Mouse (Mus musculus): Measurements from ENCODE around the gene Ralgapa1. TPM values are rescaled to one million over a fixed set of nuclear protein-coding genes. Genes with fewer than 3 reads are reported as not detected.

The Ralgapa1 gene
- polyA plus RNA-seq, 1 experiment from 2014 or later = 22.8 TPM

- peaks cover 3% of the 10 kb centered on the region; the same call in 1 of the 2 replicates for H3K36me3 ChIP-seq
- H3K27me3 ChIP-seq = no peaks in the 10 kb centered on the region
- peaks cover 12% of the 10 kb centered on the region for H3K4me1 ChIP-seq
- H3K27ac ChIP-seq = no peak overlapping the region
- 83% methylated on average over 8 of the region's 8 CpGs for WGBS
- no peak overlapping the region for H3K9ac ChIP-seq
- no peaks in the 10 kb centered on the region for H3K9me3 ChIP-seq
- ATAC-seq (ENCODE audit: insufficient number of reproducible peaks, insufficient read depth, low FRiP score, low TSS enrichment) = no peak
- no peak overlapping the region for H3K4me3 ChIP-seq
- H3K4me2 ChIP-seq (replicated peaks) = no peak overlapping the region
Observed at GRCm38 (mm10) chr12:55834891-55835290, 13.9 kb upstream of the Ralgapa1 start.

GRCm38 (mm10) chr12:55833906-55834625, 13.1 kb upstream of the Ralgapa1 start:
- H3K4me1 ChIP-seq = peaks cover 12% of the 10 kb centered on the region
- no peak overlapping the region for H3K9ac ChIP-seq
- no peak overlapping the region for H3K4me3 ChIP-seq
- no peaks in the 10 kb centered on the region for H3K36me3 ChIP-seq
- H3K4me2 ChIP-seq (replicated peaks) = no peak overlapping the region
- no peaks in the 10 kb centered on the region for H3K9me3 ChIP-seq
- no peak overlapping the region for H3K27ac ChIP-seq
- no peaks in the 10 kb centered on the region for H3K27me3 ChIP-seq
- ATAC-seq (ENCODE audit: insufficient number of reproducible peaks, insufficient read depth, low FRiP score, low TSS enrichment) = no peak
- WGBS = 65% methylated on average over 9 of the region's 9 CpGs

DNA sequence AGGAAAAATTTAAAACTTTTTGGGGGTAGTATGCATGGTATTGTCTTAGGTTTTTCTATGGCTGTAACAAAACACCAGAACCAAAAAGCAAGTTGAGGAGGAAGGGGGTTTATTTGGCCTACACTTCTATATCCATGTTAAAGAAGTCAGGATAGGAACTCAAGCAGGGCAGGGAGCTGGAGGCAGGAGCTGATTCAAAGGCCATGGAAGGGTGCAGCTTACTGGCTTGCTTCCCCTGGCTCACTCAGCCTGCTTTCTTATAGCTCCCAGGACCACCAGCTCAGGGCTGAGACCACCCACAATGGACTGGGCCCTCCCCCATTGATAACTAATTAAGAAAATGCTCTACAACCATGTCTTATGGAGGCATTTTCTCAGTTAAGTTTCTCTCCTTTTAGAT, 12.0 kb upstream of the Ralgapa1 start:
- H3K36me3 ChIP-seq = no peaks in the 10 kb centered on the region
- H3K9ac ChIP-seq = no peak overlapping the region
- H3K27ac ChIP-seq = no peak overlapping the region
- H3K4me2 ChIP-seq (replicated peaks) = no peak overlapping the region
- H3K4me1 ChIP-seq = peaks cover 9% of the 10 kb centered on the region; the same call in 1 of the 2 replicates
- no peaks in the 10 kb centered on the region for H3K9me3 ChIP-seq
- H3K27me3 ChIP-seq = no peaks in the 10 kb centered on the region
- no peak overlapping the region for H3K4me3 ChIP-seq
- ATAC-seq (ENCODE audit: insufficient number of reproducible peaks, insufficient read depth, low FRiP score, low TSS enrichment) = no peak

DNA sequence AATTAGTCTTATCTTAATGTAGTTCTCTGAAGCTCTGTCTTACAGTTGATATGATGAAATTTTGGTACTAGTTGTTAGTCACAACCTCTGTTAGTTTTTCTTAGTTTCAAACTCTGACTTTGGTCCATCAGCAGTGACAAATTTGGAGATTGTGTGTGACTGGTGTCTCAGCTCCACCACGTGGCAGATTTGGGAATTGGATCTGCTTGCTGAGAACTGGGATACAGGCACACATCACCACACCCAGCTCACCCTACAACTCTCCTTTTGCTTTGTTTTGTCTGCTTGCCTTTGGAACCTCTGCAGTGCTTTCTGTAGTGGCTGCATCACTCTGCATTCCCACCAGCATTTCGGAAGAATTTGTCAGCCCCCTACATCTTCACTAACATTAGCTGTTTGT, 10.1 kb upstream of the Ralgapa1 start:
- WGBS = 26% methylated on average over 2 of the region's 2 CpGs
- Histone ChIP-seq H3K4me2 (replicated peaks) (no peak overlapping the region), H3K27ac (no peak overlapping the region), H3K27me3 (no peaks in the 10 kb centered on the region), H3K9me3 (no peaks in the 10 kb centered on the region), H3K4me3 (no peak overlapping the region), H3K36me3 (no peaks in the 10 kb centered on the region), H3K9ac (no peak overlapping the region), H3K4me1 (no peaks in the 10 kb centered on the region)
- no peak for ATAC-seq (ENCODE audit: insufficient number of reproducible peaks, insufficient read depth, low FRiP score, low TSS enrichment)

DNA sequence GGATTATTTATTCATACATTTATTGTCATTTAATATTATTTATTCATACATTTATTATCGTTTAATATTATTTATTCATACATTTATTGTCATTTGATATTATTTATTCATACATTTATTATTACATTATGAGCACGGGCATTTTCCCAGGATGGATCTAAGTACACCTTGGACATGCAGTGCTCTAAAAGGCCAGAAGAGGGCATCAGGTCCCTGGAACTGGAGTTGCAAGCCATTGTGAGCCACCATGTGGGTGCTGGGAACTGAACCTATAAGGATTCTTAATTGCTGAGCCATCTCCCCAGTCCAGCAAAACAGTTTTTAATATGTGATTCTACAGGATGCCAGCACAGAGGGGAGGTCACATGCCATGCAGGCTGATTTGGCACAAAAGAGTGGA, 4.6 kb upstream of the Ralgapa1 start:
- WGBS = 79% methylated on average over 2 of the region's 2 CpGs
- Histone ChIP-seq H3K9ac (no peak overlapping the region), H3K4me2 (replicated peaks) (no peak overlapping the region), H3K9me3 (no peaks in the 10 kb centered on the region), H3K27me3 (no peaks in the 10 kb centered on the region), H3K36me3 (no peaks in the 10 kb centered on the region), H3K4me3 (no peak overlapping the region), H3K4me1 (no peaks in the 10 kb centered on the region), H3K27ac (no peak overlapping the region)
- no peak for ATAC-seq (ENCODE audit: insufficient number of reproducible peaks, insufficient read depth, low FRiP score, low TSS enrichment)

DNA sequence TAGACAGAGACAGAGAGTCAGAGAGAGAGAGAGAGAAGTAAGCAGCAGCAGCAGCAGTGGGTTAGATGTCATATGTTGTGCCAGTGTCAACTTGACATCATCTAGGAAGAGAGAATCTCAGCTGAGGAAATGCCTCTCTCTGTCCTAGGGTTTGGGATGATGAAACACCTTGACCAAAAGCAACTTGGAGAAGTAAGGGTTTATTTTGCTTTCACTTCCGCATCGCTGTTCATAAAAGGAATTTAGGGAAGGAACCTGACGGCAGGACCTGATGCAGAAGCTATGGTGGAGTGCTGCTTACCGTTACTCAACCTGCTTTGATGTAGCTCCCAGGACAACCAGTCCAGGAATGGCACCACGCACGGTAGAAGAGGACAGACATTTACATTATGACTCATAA, 3.1 kb upstream of the Ralgapa1 start:
- Histone ChIP-seq H3K27ac (no peak overlapping the region), H3K4me2 (replicated peaks) (no peak overlapping the region), H3K4me1 (peaks cover 2% of the 10 kb centered on the region; the same call in 1 of the 2 replicates), H3K9me3 (no peaks in the 10 kb centered on the region), H3K4me3 (no peak overlapping the region), H3K36me3 (no peaks in the 10 kb centered on the region), H3K9ac (no peak overlapping the region), H3K27me3 (no peaks in the 10 kb centered on the region)
- no peak for ATAC-seq (ENCODE audit: insufficient number of reproducible peaks, insufficient read depth, low FRiP score, low TSS enrichment)
- WGBS = 78% methylated on average over 6 of the region's 6 CpGs

DNA sequence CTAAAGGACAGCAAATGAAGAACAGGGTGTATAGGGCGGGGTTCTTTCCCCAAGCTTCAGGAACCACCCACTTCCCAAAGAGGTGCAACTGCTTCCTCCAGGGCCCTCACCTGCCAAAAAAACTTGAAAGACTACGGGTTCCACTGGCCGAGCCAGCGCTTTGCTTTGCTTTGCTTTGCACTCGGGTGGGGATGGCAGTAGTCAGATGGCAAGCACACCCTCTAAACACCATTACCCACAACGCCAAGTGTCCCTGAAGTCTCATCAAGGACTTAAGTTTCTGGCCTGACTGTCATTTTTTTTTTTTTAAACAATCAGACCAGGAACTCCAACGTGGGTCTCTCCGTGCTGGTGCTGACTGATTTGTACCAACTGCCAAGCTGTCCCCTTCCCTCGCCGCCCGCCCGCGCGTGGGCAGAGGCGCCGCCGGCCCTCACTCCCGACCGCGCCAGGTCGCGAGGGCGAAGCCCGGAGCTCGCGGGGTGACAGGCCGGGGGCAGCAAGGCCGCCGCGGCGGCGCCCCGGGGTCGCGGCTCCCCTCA, 777 bp downstream of the Ralgapa1 start:
- H3K4me2 ChIP-seq (replicated peaks) = peak overlapping the region; percentile 63
- no peaks in the 10 kb centered on the region for H3K27me3 ChIP-seq
- no peaks in the 10 kb centered on the region for H3K36me3 ChIP-seq
- H3K9me3 ChIP-seq = no peaks in the 10 kb centered on the region
- H3K9ac ChIP-seq = peak overlapping the region; percentile 90
- no peak; the same call in 1 of the 2 replicates for ATAC-seq (ENCODE audit: insufficient number of reproducible peaks, insufficient read depth, low FRiP score, low TSS enrichment)
- under 1% methylated on average over 33 of the region's 35 CpGs for WGBS
- H3K4me3 ChIP-seq = peak overlapping the region; percentile 86
- peaks cover 2% of the 10 kb centered on the region; the same call in 1 of the 2 replicates for H3K4me1 ChIP-seq
- H3K27ac ChIP-seq = peak overlapping the region; percentile 95

- Histone ChIP-seq H3K4me2 (replicated peaks) (no peak overlapping the region), H3K27me3 (no peaks in the 10 kb centered on the region), H3K9me3 (no peaks in the 10 kb centered on the region), H3K4me3 (no peak overlapping the region), H3K9ac (no peak overlapping the region), H3K36me3 (no peaks in the 10 kb centered on the region), H3K4me1 (peaks cover 2% of the 10 kb centered on the region; the same call in 1 of the 2 replicates), H3K27ac (no peak overlapping the region)
- ATAC-seq (ENCODE audit: insufficient number of reproducible peaks, insufficient read depth, low FRiP score, low TSS enrichment) = no peak
- WGBS = 91% methylated on average over 5 of the region's 5 CpGs
Observed at GRCm38 (mm10) chr12:55816488-55816887, 4.5 kb downstream of the Ralgapa1 start.

- Histone ChIP-seq H3K27ac (no peak overlapping the region), H3K36me3 (no peaks in the 10 kb centered on the region), H3K9me3 (no peaks in the 10 kb centered on the region), H3K4me2 (replicated peaks) (no peak overlapping the region), H3K27me3 (no peaks in the 10 kb centered on the region), H3K9ac (no peak overlapping the region), H3K4me1 (peaks cover 4% of the 10 kb centered on the region; the same call in 1 of the 2 replicates), H3K4me3 (no peak overlapping the region)
- no peak for ATAC-seq (ENCODE audit: insufficient number of reproducible peaks, insufficient read depth, low FRiP score, low TSS enrichment)
- WGBS = 47% methylated on average over 3 of the region's 3 CpGs
Observed at GRCm38 (mm10) chr12:55805035-55805434, 15.9 kb downstream of the Ralgapa1 start.

- Histone ChIP-seq H3K36me3 (no peaks in the 10 kb centered on the region), H3K27ac (no peak overlapping the region), H3K4me1 (peaks cover 4% of the 10 kb centered on the region; the same call in 1 of the 2 replicates), H3K9ac (no peak overlapping the region), H3K9me3 (no peaks in the 10 kb centered on the region), H3K4me3 (no peak overlapping the region), H3K4me2 (replicated peaks) (no peak overlapping the region), H3K27me3 (no peaks in the 10 kb centered on the region)
- ATAC-seq (ENCODE audit: insufficient number of reproducible peaks, insufficient read depth, low FRiP score, low TSS enrichment) = no peak
- WGBS = 91% methylated on average over 4 of the region's 4 CpGs
Observed at GRCm38 (mm10) chr12:55801131-55801530, 19.8 kb downstream of the Ralgapa1 start.

- H3K4me2 ChIP-seq (replicated peaks) = no peak overlapping the region
- H3K27me3 ChIP-seq = no peaks in the 10 kb centered on the region
- ATAC-seq (ENCODE audit: insufficient number of reproducible peaks, insufficient read depth, low FRiP score, low TSS enrichment) = no peak
- H3K9ac ChIP-seq = no peak overlapping the region
- H3K4me1 ChIP-seq = peaks cover 2% of the 10 kb centered on the region; the same call in 1 of the 2 replicates
- WGBS = 86% methylated on average over 5 of the region's 5 CpGs
- H3K9me3 ChIP-seq = no peaks in the 10 kb centered on the region
- H3K27ac ChIP-seq = no peak overlapping the region
- no peaks in the 10 kb centered on the region for H3K36me3 ChIP-seq
- H3K4me3 ChIP-seq = no peak overlapping the region
Observed at GRCm38 (mm10) chr12:55800144-55800543, 20.8 kb downstream of the Ralgapa1 start.

DNA sequence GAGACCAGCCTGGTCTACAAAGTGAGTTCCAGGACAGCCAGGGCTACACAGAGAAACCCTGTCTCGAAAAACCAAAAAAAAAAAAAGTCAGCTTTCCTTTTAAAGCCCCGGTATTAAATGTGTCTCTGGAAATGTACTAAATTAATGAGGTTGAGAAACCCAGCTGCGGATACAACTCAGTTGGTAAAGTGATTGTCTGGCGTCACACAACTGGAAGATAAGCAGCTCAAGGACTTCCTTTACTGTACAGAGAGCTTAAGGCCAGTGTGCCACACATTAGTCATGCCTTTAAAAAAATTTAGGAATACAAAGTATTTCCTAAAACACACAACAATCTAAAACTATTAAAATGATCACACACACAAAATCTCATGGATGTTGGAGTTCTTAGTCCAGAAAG, 22.2 kb downstream of the Ralgapa1 start:
- no peaks in the 10 kb centered on the region for H3K4me1 ChIP-seq
- ATAC-seq (ENCODE audit: insufficient number of reproducible peaks, insufficient read depth, low FRiP score, low TSS enrichment) = no peak
- H3K27me3 ChIP-seq = no peaks in the 10 kb centered on the region
- no peaks in the 10 kb centered on the region for H3K9me3 ChIP-seq
- H3K27ac ChIP-seq = no peak overlapping the region
- H3K4me3 ChIP-seq = no peak overlapping the region
- H3K36me3 ChIP-seq = no peaks in the 10 kb centered on the region
- 91% methylated on average over 4 of the region's 4 CpGs for WGBS
- no peak overlapping the region for H3K9ac ChIP-seq
- H3K4me2 ChIP-seq (replicated peaks) = no peak overlapping the region
